Mouse (Mus musculus) left cerebral cortex, postnatal 36 days (tissue): ENCODE data around the gene Zbtb6. TPM values are rescaled to one million over a fixed set of nuclear protein-coding genes. Genes with fewer than 3 reads are reported as not detected.

Experiments used
- DNase-seq, 2 experiments: peaks; one replicate each; pipeline ENCODE4 v3.0.0; 2021 to 2022; ENCODE audit warnings: low spot score in 2 of 2, mixed read lengths in 1 of 2
- intact Hi-C: fragments of 180-260 bp; cut with DNase I; formaldehyde crosslinking; loops from one replicate; pipeline ENCODE4 v1.15.1; 2025
- total RNA-seq, 2 experiments: library from RNA; stranded (reverse); gene quantifications; 2 replicates each; pipeline ENCODE4 v1.2.3; 2021

The Zbtb6 gene
- total RNA-seq, 2 experiments from 2014 or later: 13.5 to 14.7 TPM

DNA sequence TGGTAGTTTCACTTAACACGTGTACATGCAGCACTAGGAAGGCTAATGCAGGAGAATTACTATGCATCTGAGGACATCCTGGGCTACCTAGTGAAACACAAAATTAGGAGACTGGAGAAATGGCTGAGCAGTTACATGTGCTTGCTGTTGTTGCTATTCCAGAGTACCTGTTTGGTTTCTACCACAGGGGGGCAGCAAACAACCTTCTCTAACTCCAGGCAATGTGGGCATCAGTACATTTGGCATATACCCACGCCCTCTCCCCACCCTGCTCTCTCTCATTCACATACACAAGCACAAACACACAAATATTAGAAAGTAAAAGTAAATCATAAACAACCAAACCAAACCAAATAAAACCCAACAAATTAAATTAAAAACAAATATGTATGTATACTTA lies 62.8 kb downstream of the Zbtb6 start:
- DNase-seq: peak; percentile 17 to 29
- intact Hi-C loops: no loop called here

DNA sequence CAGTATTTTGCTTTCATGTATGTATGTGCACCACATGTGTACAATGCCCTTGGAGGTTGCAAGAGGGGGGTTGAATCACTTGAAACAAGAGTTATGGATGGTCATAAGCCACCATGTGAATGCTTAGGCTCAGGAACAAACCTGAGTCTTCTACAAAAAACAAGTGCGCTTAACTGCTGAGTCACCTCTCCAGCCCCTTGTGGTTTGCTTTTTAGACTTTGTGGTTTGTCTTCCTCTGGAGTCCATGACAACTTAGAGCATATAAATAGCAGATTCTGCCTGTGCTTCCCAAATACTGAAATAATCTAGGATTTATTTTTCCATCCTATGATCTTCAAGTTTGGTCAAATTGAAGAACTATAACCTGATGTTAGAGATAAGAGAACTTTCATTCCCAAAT lies 67.0 kb downstream of the Zbtb6 start:
- intact Hi-C loops: loop anchor here (5.0 kb wide), 1 partner anchor 36 kb away; no protein-coding TSS in a partner anchor
- no peak for DNase-seq

Other genes with a start within 250 kb of the Zbtb6 start
- gene Olfr366, start 231.6 kb downstream of the Zbtb6 start, total RNA-seq: not detected
- gene Olfr368, start 116.7 kb downstream of the Zbtb6 start, total RNA-seq: not detected
- 10 to 100 TPM; 26.9 to 27.5 TPM for gene Pdcl, start 83.8 kb downstream of the Zbtb6 start, total RNA-seq
- 10 to 100 TPM; 82.2 to 92.0 TPM for gene Rc3h2, start 20.3 kb downstream of the Zbtb6 start, total RNA-seq
- gene Zbtb26, start within 50 bp of the Zbtb6 start, total RNA-seq: 10 to 100 TPM in 1 of 2 experiments, 1 to 10 TPM in 1; 7.8 to 13.3 TPM
- 10 to 100 TPM; 89.5 to 97.3 TPM for gene Rabgap1, start 108 bp upstream of the Zbtb6 start, total RNA-seq
- 1 to 10 TPM; 6.3 to 6.6 TPM for gene Gpr21, start 73.2 kb upstream of the Zbtb6 start, total RNA-seq